Mouse (Mus musculus): ENCODE measurements around the gene Vegfa. TPM values are rescaled to one million over a fixed set of nuclear protein-coding genes. Genes with fewer than 3 reads are reported as not detected.

The Vegfa gene
- total and polyA plus RNA-seq, 3 experiments = 15.3 to 50.0 (median 17.2) TPM

DNA sequence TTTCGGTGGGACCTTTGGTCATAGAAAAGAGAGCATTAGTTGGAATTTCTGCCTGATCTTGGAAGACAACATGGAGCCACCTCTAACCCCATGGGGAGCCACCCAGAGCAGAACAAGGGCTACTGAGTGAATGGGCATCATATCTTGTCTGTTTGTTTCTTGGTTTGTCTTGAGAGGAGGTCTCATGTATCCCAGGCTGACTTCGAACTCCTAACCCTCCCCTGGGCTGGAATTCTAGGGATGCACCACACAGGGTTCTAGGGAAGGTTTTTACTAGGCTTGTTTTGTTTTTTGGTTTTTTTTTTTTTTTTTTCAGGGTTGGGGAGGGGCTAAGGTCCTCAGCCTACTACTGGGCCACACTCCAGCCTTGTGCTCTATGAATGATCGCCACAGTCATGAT lies 9.5 kb upstream of the Vegfa start:
- H3K4me1 ChIP-seq (ENCODE audit: control insufficient read depth in 1 of 2, insufficient read depth in 2 of 2) = peaks cover 7 to 38% of the 10 kb centered on the region in 2 experiments; a peak in 3 of 4 replicates
- H3K27ac ChIP-seq (ENCODE audit: insufficient read depth, low read depth) = no peak overlapping the region
- DNase-seq (ENCODE audit: extremely low read depth) = no peak
- no peak for TF ChIP-seq MAFK (IDR thresholded peaks at IDR 0.05; ENCODE audit: insufficient replicate concordance, low read length)
- no peak for TF ChIP-seq ELF1 (IDR thresholded peaks at IDR 0.05; ENCODE audit: low read depth, low read length)
- no peak for TF ChIP-seq EP300 (IDR thresholded peaks at IDR 0.05; ENCODE audit: low read length)
- TF ChIP-seq TCF12 (IDR thresholded peaks at IDR 0.05; ENCODE audit: low read depth, low read length) = no peak
- TF ChIP-seq ZNF384 (IDR thresholded peaks at IDR 0.05; ENCODE audit: low read depth, low read length) = peak; percentile 64; the same call in 1 of the 2 replicates
- in situ Hi-C loops (cut with MboI; ENCODE audit: low pct_ligation_motif_present, low pct_unique_long_range_greater_than_20kb, low sequenced_read_pairs) = no loop called here
- peaks cover 8% of the 10 kb centered on the region for H3K27me3 ChIP-seq (replicated peaks)
- no peak overlapping the region for H3K4me2 ChIP-seq (ENCODE audit: insufficient read depth, low read depth, poor library complexity, severe bottlenecking)
- H3K4me3 ChIP-seq (replicated peaks in 1 of 3; ENCODE audit: low read depth in 2 of 3, low read length in 2 of 3, poor library complexity in 1 of 3) = no peak overlapping the region
- dilution Hi-C loops (cut with MboI; ENCODE audit: extremely low pct_ligation_motif_present, extremely low pct_unique_long_range_greater_than_20kb, low sequenced_read_pairs) = no loop called here
- H3K36me3 ChIP-seq (replicated peaks in 1 of 2; ENCODE audit: control insufficient read depth in 1 of 2, insufficient read depth in 1 of 2, low read length in 1 of 2) = no peaks in the 10 kb centered on the region
- no peaks in the 10 kb centered on the region for H3K9me3 ChIP-seq (replicated peaks; ENCODE audit: low read length)
- H3K79me2 ChIP-seq (replicated peaks; ENCODE audit: control insufficient read depth, extremely low read depth, insufficient read depth, poor library complexity, severe bottlenecking) = no peaks in the 10 kb centered on the region
- no peak overlapping the region for H3K9ac ChIP-seq (ENCODE audit: insufficient read depth, low read depth)

DNA sequence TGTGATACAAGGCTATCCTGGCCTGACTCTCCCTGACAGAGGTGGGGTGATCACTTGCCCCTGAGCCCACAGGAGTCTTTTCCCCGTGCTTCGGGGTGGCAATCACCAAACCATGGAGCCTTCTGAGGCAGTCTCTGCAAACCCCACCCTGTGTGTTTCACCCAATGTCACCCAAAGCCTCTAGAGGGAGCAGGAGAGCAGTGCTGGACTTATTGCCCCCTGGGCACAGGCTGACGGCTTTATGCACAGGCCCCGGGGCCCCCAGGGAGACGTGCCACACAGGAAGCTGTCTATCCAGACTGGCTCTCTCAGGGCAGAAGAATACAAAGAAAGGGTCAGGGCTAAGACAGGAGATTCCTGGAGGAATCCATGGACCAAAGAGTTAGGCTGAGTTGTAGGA lies 9.1 kb upstream of the Vegfa start:
- no peak overlapping the region for H3K4me3 ChIP-seq (replicated peaks in 1 of 3; ENCODE audit: low read depth in 2 of 3, low read length in 2 of 3, poor library complexity in 1 of 3)
- no peak overlapping the region for H3K4me2 ChIP-seq (ENCODE audit: insufficient read depth, low read depth, poor library complexity, severe bottlenecking)
- DNase-seq (ENCODE audit: extremely low read depth) = peak; percentile 53
- dilution Hi-C loops (cut with MboI; ENCODE audit: extremely low pct_ligation_motif_present, extremely low pct_unique_long_range_greater_than_20kb, low sequenced_read_pairs) = no loop called here
- no peaks in the 10 kb centered on the region for H3K9me3 ChIP-seq (replicated peaks; ENCODE audit: low read length)
- H3K27me3 ChIP-seq (replicated peaks) = peaks cover 8% of the 10 kb centered on the region
- H3K36me3 ChIP-seq (replicated peaks in 1 of 2; ENCODE audit: control insufficient read depth in 1 of 2, insufficient read depth in 1 of 2, low read length in 1 of 2) = no peaks in the 10 kb centered on the region
- TF ChIP-seq CHD2 (IDR thresholded peaks at IDR 0.05; ENCODE audit: low read length) (no peak), CTCF (conservative IDR thresholded peaks at IDR 0.05 in 1 of 2, IDR thresholded peaks at IDR 0.05 in 1 of 2; ENCODE audit: low read depth in 2 of 2, low read length in 2 of 2) (peak; percentile 41 to 76; a peak in 3 of 4 replicates), UBTF (IDR thresholded peaks at IDR 0.05; ENCODE audit: low read depth, low read length) (no peak), SMC3 (IDR thresholded peaks at IDR 0.05; ENCODE audit: low read depth, low read length) (peak; percentile 65), RAD21 (IDR thresholded peaks at IDR 0.05; ENCODE audit: low read depth, low read length) (peak; percentile 64)
- H3K4me1 ChIP-seq (ENCODE audit: control insufficient read depth in 1 of 2, insufficient read depth in 2 of 2) = peaks cover 11 to 41% of the 10 kb centered on the region in 2 experiments
- no peak overlapping the region for H3K27ac ChIP-seq (ENCODE audit: insufficient read depth, low read depth)
- H3K79me2 ChIP-seq (replicated peaks; ENCODE audit: control insufficient read depth, extremely low read depth, insufficient read depth, poor library complexity, severe bottlenecking) = no peaks in the 10 kb centered on the region
- H3K9ac ChIP-seq (ENCODE audit: insufficient read depth, low read depth) = no peak overlapping the region
- in situ Hi-C loops (cut with MboI; ENCODE audit: low pct_ligation_motif_present, low pct_unique_long_range_greater_than_20kb, low sequenced_read_pairs) = no loop called here

DNA sequence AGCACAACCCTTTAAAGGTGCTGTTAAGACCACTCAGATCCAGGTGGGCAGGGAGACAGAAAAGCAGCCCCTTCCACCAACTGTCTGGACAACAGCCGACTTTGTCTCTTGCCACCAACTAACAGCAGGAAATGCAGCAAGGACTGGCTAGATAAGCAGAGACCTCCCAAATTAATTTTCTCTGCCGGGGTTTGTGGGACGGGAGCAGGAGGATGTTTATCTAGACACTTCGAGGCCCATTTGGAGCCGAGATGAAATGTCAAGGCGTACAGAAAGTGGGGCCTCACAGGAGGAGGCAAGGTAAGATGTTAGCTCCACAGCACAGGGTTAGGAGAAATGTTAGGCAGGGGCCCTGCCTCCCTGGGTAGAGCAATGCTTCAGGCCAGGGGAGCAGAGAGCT lies 8.4 kb upstream of the Vegfa start:
- dilution Hi-C loops (cut with MboI; ENCODE audit: extremely low pct_ligation_motif_present, extremely low pct_unique_long_range_greater_than_20kb, low sequenced_read_pairs) = no loop called here
- in situ Hi-C loops (cut with MboI; ENCODE audit: low pct_ligation_motif_present, low pct_unique_long_range_greater_than_20kb, low sequenced_read_pairs) = no loop called here

More for the DNA sequence above, 8.4 kb upstream of the Vegfa start:
- TF ChIP-seq CTCF (conservative IDR thresholded peaks at IDR 0.05 in 1 of 2, IDR thresholded peaks at IDR 0.05 in 1 of 2; ENCODE audit: low read depth in 2 of 2, low read length in 2 of 2) = no peak
- no peak for TF ChIP-seq KAT2A (IDR thresholded peaks at IDR 0.05; ENCODE audit: insufficient replicate concordance, low read length)
- TF ChIP-seq ELF1 (IDR thresholded peaks at IDR 0.05; ENCODE audit: low read depth, low read length) = no peak
- TF ChIP-seq EP300 (IDR thresholded peaks at IDR 0.05; ENCODE audit: low read length) = no peak
- no peak for TF ChIP-seq JUN (IDR thresholded peaks at IDR 0.05; ENCODE audit: insufficient read depth, low read depth, low read length)
- TF ChIP-seq POLR2A (IDR thresholded peaks at IDR 0.05; ENCODE audit: low read depth, low read length) = no peak
- TF ChIP-seq NRF1 (IDR thresholded peaks at IDR 0.05; ENCODE audit: low read depth, low read length) = no peak
- Histone ChIP-seq H3K79me2 (replicated peaks; ENCODE audit: control insufficient read depth, extremely low read depth, insufficient read depth, poor library complexity, severe bottlenecking) (no peaks in the 10 kb centered on the region), H3K27me3 (replicated peaks) (peaks cover 8% of the 10 kb centered on the region), H3K4me2 (ENCODE audit: insufficient read depth, low read depth, poor library complexity, severe bottlenecking) (no peak overlapping the region), H3K9ac (ENCODE audit: insufficient read depth, low read depth) (no peak overlapping the region), H3K4me3 (replicated peaks in 1 of 3; ENCODE audit: low read depth in 2 of 3, low read length in 2 of 3, poor library complexity in 1 of 3) (no peak overlapping the region), H3K36me3 (replicated peaks in 1 of 2; ENCODE audit: control insufficient read depth in 1 of 2, insufficient read depth in 1 of 2, low read length in 1 of 2) (no peaks in the 10 kb centered on the region), H3K4me1 (ENCODE audit: control insufficient read depth in 1 of 2, insufficient read depth in 2 of 2) (peaks cover 13 to 42% of the 10 kb centered on the region in 2 experiments), H3K9me3 (replicated peaks; ENCODE audit: low read length) (no peaks in the 10 kb centered on the region), H3K27ac (ENCODE audit: insufficient read depth, low read depth) (no peak overlapping the region)
- DNase-seq (ENCODE audit: extremely low read depth) = no peak
